Mouse (Mus musculus): ENCODE measurements at regions not wholly inside any gene's neighbourhood (a gene's known extent, or its start where the extent isn't known, plus 50 kb on each side); places are given as distances from the start of the nearest gene placed in this dataset.

DNA sequence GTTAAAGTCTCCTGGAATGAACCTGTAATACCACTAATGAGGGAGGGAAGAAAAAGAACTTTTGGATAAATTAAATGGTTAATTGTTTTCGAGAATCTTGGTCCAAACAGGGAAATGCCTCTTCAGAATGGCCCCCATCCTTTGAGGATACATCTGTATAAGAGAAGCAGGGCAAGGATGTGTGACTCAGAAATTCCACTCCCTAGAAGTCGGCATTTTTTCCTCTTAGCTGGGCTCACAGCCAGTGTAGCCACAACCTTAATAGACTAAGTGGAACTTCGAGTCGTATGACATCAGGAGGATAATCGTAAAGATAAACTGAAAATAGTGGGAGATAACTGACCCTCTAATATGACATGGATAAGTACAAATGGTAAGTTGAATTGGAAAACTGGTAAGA is 56.1 kb upstream of the Cav2 start:
- no peak for DNase-seq (ENCODE audit: low spot score)

- no peak for DNase-seq (ENCODE audit: low spot score)
Measured at GRCm38 (mm10) chr6:17226483-17226882, 54.5 kb upstream of the Cav2 start.
